Mouse (Mus musculus) cortical plate, adult 2 months (tissue): Measurements from ENCODE around the gene Slc44a4. TPM values are rescaled to one million over a fixed set of nuclear protein-coding genes. Genes with fewer than 3 reads are reported as not detected.
"Not testable (repeated sequence)": the region's sequence is repeated elsewhere in the genome, so short reads cannot be mapped to it uniquely, and the experiment has no call there.

Experiments used
- H3K27ac ChIP-seq: fragments of 200-500 bp; 2 replicates; pipeline ENCODE4 v1.5.1; 2012; ENCODE audit warnings: low read length, control low read depth, inconsistent platforms; ENCODE audit not compliant: insufficient read depth
- H3K4me1 ChIP-seq: fragments of 200-500 bp; 2 replicates; pipeline ENCODE4 v1.6.1; 2011; ENCODE audit warnings: low read length; ENCODE audit not compliant: control insufficient read depth, insufficient read depth
- H3K4me3 ChIP-seq: fragments of 200-500 bp; 2 replicates; pipeline ENCODE4 v1.5.1; 2011; ENCODE audit warnings: mild to moderate bottlenecking, low read length, control low read depth; ENCODE audit not compliant: insufficient read depth
- CTCF ChIP-seq: fragments of 200-500 bp; IDR thresholded peaks from 2 replicates; pipeline ENCODE4 v1.5.1; 2011; ENCODE audit warnings: mild to moderate bottlenecking, control low read depth, low read length; ENCODE audit not compliant: insufficient read depth; ENCODE audit errors: extremely low read depth
- POLR2A ChIP-seq: fragments of 200-500 bp; IDR thresholded peaks from 2 replicates; pipeline ENCODE4 v1.6.1; 2011; ENCODE audit warnings: mild to moderate bottlenecking, low read length, control low read depth; ENCODE audit not compliant: insufficient read depth; ENCODE audit errors: extremely low read depth
- polyA plus RNA-seq: library from polyadenylated mRNA; depleted of rRNA; stranded (reverse); fragments of >200 nt; gene quantifications from 2 replicates; pipeline ENCODE4 v1.2.3, GENCODE M21; 2012; rRNA removed

Gene Slc44a4
- polyA plus RNA-seq, 1 experiment = 0.46 TPM

DNA sequence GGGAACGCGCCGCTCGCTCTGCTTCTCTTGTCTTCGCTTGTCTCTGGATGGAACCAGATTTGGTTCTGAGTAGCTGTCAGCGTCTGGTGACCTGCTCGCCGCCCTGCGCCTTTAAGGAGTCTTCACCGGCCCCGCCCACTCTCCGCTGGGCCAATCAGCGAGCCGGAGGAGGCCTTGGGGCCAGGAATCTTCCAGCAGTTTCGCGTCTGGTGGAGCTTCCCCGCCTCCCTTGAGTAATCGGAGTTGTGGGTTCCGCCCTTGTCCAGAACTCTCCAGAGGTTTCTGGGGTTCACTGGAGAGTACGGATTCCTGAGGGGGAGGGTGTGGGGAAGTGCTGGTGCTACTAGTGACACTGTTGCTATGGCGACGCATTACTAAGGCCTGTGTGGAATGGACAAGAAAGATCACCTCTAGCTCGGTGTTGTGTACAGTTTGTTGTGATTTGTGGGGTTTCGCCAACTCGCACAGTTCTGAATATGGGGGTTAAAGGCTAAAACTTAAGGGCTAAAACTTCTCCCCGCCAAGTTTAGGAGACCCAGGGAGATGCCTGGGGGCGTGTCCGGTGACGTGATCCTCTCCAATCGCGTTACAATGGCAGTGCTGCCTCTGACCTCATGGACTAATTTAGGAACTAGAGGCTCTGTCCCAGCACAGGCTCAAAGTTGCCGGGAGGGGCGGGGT lies 57.9 kb downstream of the Slc44a4 start, which contains the start of the genes Hspa1a and Hspa1l:
Hspa1a (minus strand) TSS at position 88 of the 681 bp plus-strand sequence.
Hspa1l (plus strand) TSS at position 635 of the 681 bp plus-strand sequence.
- H3K27ac ChIP-seq = peak within 1 kb of the TSS; percentile 19; the same call in 1 of the 2 replicates
- peak; percentile 74 for TF ChIP-seq POLR2A
- H3K4me3 ChIP-seq = peak within 1 kb of the TSS; percentile 31
- not testable (repeated sequence) for H3K4me1 ChIP-seq

DNA sequence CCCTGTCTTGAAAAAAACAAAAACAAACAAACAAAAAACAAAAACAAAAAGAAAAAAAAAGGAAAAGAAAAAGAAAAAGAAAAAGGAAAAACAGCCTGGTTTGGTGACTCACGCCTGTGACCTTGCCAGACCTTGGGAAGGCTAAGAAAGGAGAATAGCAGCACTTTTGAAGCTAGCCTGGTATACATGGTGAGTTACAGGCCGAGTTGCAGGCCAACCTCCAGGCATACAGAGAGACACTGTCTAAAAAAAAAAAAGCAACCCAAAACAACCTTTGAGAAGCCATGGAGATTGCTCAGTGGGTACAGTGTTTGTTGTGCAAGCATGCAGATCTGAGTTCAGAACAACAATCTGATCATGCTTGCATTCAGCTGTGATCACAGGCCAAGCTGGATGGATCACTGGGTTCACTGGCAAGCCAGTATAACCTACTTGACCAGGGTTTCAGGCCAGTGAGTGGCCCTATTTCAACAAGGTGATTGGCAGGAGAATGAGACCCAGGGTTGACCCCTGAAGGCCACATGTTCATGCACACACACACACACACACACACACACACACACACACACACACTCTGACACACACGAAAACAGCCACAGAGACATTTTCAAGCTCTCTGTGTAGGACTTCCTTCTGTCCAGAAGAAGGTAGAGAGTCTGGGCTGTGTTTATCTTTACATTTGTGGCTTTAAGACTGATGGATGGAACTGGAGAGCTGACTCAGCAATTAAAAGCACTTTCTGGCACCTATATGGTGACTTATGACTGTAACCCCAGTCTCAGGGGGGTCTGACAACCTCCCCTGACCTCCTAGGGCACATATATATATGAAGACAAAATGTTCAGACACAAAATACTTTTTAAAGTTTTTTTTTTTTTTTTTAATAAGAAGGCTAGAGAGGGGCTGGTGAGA lies 61.6 kb downstream of the Slc44a4 start:
- TF ChIP-seq POLR2A (no peak), CTCF (no peak)
- Histone ChIP-seq H3K4me3 (no peak overlapping the region), H3K27ac (no peak overlapping the region), H3K4me1 (no peaks in the 10 kb centered on the region)

DNA sequence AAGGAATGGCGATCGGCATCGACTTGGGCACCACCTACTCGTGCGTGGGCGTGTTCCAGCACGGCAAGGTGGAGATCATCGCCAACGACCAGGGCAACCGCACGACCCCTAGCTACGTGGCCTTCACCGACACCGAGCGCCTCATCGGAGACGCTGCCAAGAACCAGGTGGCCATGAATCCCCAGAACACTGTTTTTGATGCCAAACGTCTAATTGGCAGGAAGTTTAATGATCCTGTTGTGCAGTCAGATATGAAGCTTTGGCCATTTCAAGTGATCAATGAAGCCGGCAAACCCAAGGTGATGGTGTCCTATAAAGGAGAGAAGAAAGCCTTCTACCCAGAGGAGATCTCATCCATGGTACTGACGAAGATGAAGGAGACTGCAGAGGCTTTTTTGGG lies 62.7 kb downstream of the Slc44a4 start:
- H3K27ac ChIP-seq = no peak overlapping the region
- H3K4me3 ChIP-seq = no peak overlapping the region
- no peak for TF ChIP-seq POLR2A
- TF ChIP-seq CTCF = no peak
- H3K4me1 ChIP-seq = no peaks in the 10 kb centered on the region

DNA sequence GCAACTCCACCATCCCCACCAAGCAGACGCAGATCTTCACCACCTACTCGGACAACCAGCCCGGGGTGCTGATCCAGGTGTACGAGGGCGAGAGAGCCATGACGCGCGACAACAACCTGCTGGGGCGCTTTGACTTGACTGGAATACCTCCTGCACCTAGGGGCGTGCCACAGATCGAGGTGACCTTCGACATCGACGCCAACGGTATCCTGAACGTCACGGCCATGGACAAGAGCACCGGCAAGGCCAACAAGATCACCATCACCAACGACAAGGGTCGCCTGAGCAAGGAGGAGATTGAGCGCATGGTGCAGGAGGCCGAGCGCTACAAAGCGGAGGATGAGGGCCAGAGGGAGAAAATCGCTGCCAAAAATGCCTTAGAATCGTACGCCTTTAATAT lies 64.0 kb downstream of the Slc44a4 start:
- TF ChIP-seq POLR2A = no peak
- no peak for TF ChIP-seq CTCF
- Histone ChIP-seq H3K27ac (no peak overlapping the region), H3K4me3 (no peak overlapping the region), H3K4me1 (no peaks in the 10 kb centered on the region)

DNA sequence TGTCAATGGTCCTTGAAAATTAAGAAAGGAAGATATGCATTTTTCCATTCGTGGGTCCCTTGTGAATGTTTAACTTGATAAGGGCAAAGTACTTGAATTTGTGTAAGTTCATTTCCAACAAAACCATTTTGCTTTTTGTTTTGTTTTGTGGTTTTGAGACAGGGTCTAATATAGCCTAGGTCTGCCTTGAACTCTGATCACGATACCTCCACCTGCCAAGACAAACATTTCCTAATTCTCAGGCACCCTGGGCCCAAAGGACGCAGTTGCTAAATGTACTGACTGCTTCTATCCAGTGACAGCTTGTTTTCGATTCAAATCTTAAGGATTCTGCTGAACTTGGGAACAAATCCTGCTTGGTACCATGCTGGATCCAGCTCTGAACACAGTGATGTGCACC lies 65.4 kb downstream of the Slc44a4 start:
- H3K27ac ChIP-seq = no peak overlapping the region
- no peaks in the 10 kb centered on the region for H3K4me1 ChIP-seq
- no peak for TF ChIP-seq POLR2A
- no peak for TF ChIP-seq CTCF
- no peak overlapping the region for H3K4me3 ChIP-seq

Other genes starting within 250 kb of the Slc44a4 start
- 2.2 and 2.6 TPM in 2 replicates for gene Tnxb, start 243.9 kb upstream of the Slc44a4 start, polyA plus RNA-seq
- gene C4b, start 170.6 kb upstream of the Slc44a4 start, polyA plus RNA-seq = 10.7 and 14.8 TPM in 2 replicates
- gene Cyp21a1, start 109.9 kb upstream of the Slc44a4 start, polyA plus RNA-seq = not detected in 2 replicates
- gene Stk19, start 77.5 kb upstream of the Slc44a4 start, polyA plus RNA-seq = 80.0 and 80.7 TPM in 2 replicates
- gene Dxo, start 77.4 kb upstream of the Slc44a4 start, polyA plus RNA-seq = 53.1 and 55.5 TPM in 2 replicates
- gene Skiv2l, start 64.3 kb upstream of the Slc44a4 start, polyA plus RNA-seq = 74.0 and 81.2 TPM in 2 replicates
- gene Nelfe, start 64.1 kb upstream of the Slc44a4 start, polyA plus RNA-seq = 56.3 and 65.8 TPM in 2 replicates
- gene Cfb, start 51.9 kb upstream of the Slc44a4 start, polyA plus RNA-seq = 0.08 and 0.32 TPM in 2 replicates
- gene Zbtb12, start 35.0 kb upstream of the Slc44a4 start, polyA plus RNA-seq = 4.8 and 4.9 TPM in 2 replicates
- 0.04 and 0.13 TPM in 2 replicates for gene Gm20547, start 32.4 kb upstream of the Slc44a4 start, polyA plus RNA-seq
- gene C2, start 16.2 kb upstream of the Slc44a4 start, polyA plus RNA-seq = 3.2 and 3.4 TPM in 2 replicates
- gene Ehmt2, start 16.0 kb upstream of the Slc44a4 start, polyA plus RNA-seq = 247 and 264 TPM in 2 replicates
- gene Neu1, start 16.8 kb downstream of the Slc44a4 start, polyA plus RNA-seq = 49.4 and 50.5 TPM in 2 replicates
- 8.4 and 11.6 TPM in 2 replicates for gene Hspa1b, start 44.8 kb downstream of the Slc44a4 start, polyA plus RNA-seq
- gene Gm20481, start 55.4 kb downstream of the Slc44a4 start, polyA plus RNA-seq = not detected in 2 replicates
- gene Hspa1a, start 57.7 kb downstream of the Slc44a4 start, polyA plus RNA-seq = 12.0 and 14.0 TPM in 2 replicates
- 0.50 and 0.59 TPM in 2 replicates for gene Hspa1l, start 58.2 kb downstream of the Slc44a4 start, polyA plus RNA-seq
- 36.9 and 37.2 TPM in 2 replicates for gene Lsm2, start 67.4 kb downstream of the Slc44a4 start, polyA plus RNA-seq
- 43.7 and 46.6 TPM in 2 replicates for gene Vars, start 86.5 kb downstream of the Slc44a4 start, polyA plus RNA-seq
- 0.29 and 0.36 TPM in 2 replicates for gene Vwa7, start 102.1 kb downstream of the Slc44a4 start, polyA plus RNA-seq
- gene Sapcd1, start 113.5 kb downstream of the Slc44a4 start, polyA plus RNA-seq = 0.94 and 0.96 TPM in 2 replicates
- gene Msh5, start 132.3 kb downstream of the Slc44a4 start, polyA plus RNA-seq = 0.58 and 0.72 TPM in 2 replicates
- 18.4 and 18.7 TPM in 2 replicates for gene Clic1, start 135.5 kb downstream of the Slc44a4 start, polyA plus RNA-seq
- 25.1 and 26.8 TPM in 2 replicates for gene Ddah2, start 144.6 kb downstream of the Slc44a4 start, polyA plus RNA-seq
- not detected in 2 replicates for gene Ly6g6c, start 150.9 kb downstream of the Slc44a4 start, polyA plus RNA-seq
- not detected in 2 replicates for gene Mpig6b, start 151.7 kb downstream of the Slc44a4 start, polyA plus RNA-seq
- gene Ly6g6e, start 162.4 kb downstream of the Slc44a4 start, polyA plus RNA-seq = 4.8 and 5.5 TPM in 2 replicates
- 1.8 and 3.6 TPM in 2 replicates for gene Ly6g6d, start 163.6 kb downstream of the Slc44a4 start, polyA plus RNA-seq
- gene Ly6g6f, start 171.1 kb downstream of the Slc44a4 start, polyA plus RNA-seq = 0.44 and 1.1 TPM in 2 replicates
- 147 and 159 TPM in 2 replicates for gene Abhd16a, start 174.8 kb downstream of the Slc44a4 start, polyA plus RNA-seq
- gene Ly6g5c, start 193.8 kb downstream of the Slc44a4 start, polyA plus RNA-seq = not detected in 2 replicates
- 0.91 and 1.3 TPM in 2 replicates for gene Ly6g5b, start 201.0 kb downstream of the Slc44a4 start, polyA plus RNA-seq
- 20.4 and 21.0 TPM in 2 replicates for gene Gpank1, start 207.0 kb downstream of the Slc44a4 start, polyA plus RNA-seq
- gene Csnk2b, start 207.6 kb downstream of the Slc44a4 start, polyA plus RNA-seq = 191 and 200 TPM in 2 replicates
- gene D17H6S53E, start 211.9 kb downstream of the Slc44a4 start, polyA plus RNA-seq = 9.6 and 10.3 TPM in 2 replicates
- gene Apom, start 217.6 kb downstream of the Slc44a4 start, polyA plus RNA-seq = 0.13 TPM in 2 replicates
- 194 and 212 TPM in 2 replicates for gene Bag6, start 220.7 kb downstream of the Slc44a4 start, polyA plus RNA-seq